Mouse (Mus musculus) megakaryocyte, embryonic 14.5 days (primary cell): ENCODE measurements around the gene Chrne.

Experiments used
- FLI1 ChIP-seq: IDR thresholded peaks from 2 replicates; pipeline ENCODE4 v1.6.1; 2012; ENCODE audit warnings: low read length, inconsistent platforms, mixed read lengths
- GATA1 ChIP-seq: IDR thresholded peaks from 3 replicates; pipeline ENCODE4 v1.6.1; 2012; ENCODE audit warnings: mixed read lengths, low read length, inconsistent platforms, borderline replicate concordance

DNA sequence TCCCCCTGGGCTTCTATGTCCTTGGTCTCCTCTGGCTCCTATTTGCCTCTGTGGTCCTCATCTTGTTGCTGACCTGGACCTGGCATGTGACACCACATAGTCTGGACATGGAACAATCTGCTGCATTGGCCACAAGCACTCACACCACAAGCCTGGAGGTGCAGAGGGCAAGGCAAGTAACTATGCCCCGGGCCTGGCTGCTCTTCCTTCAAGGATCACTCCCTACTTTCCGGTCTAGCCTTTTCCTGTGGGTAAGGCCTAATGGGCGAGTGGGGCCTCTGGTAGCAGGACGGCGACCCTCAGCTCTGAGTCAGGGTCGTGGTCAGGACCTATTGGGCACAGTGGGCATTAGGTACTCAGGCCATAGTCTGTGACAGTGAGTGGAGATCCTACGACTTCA is 22.2 kb upstream of the Chrne start:
- no peak for TF ChIP-seq GATA1
- no peak for TF ChIP-seq FLI1
